Mouse (Mus musculus): ENCODE data around the gene Gpc5.

DNA sequence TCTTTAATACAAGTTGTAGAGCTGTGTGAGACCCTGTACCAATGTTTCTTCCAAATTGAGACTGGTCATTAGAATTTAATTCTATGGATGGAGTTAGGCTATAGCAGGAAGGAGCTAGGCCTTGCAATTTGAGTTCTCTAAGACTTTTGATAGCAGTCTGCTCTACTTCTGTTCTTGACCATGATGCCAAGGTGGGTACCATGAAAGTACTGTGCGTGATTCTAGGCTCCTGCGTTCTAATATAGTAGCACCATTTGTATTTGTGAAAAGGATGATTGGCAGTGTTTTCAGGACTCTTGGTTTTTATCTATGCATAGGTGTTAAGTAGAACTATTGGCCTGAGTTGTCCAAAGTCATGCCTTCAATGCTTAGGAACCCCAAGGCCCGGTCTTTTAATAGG lies 44.7 kb upstream of the Gpc5 start:
- no peak for TF ChIP-seq CTCF (IDR thresholded peaks at IDR 0.05; ENCODE audit: borderline replicate concordance, insufficient read depth, low read depth, low read length)
- TF ChIP-seq POLR2A (IDR thresholded peaks at IDR 0.05; ENCODE audit: borderline replicate concordance, insufficient read depth, low read length): no peak
